Mouse (Mus musculus) olfactory bulb, adult 2 months (tissue): Measurements from ENCODE around the gene Pmpca.

Experiments
- CTCF ChIP-seq: fragments of 200-500 bp; IDR thresholded peaks from 2 replicates; pipeline ENCODE4 v1.5.1; 2012; ENCODE audit warnings: low read depth, mild to moderate bottlenecking, low read length, moderate library complexity; ENCODE audit not compliant: insufficient read depth
- POLR2A ChIP-seq: fragments of 200-500 bp; IDR thresholded peaks from 2 replicates; pipeline ENCODE4 v1.6.1; 2012; ENCODE audit warnings: mild to moderate bottlenecking, low read depth, low read length, moderate library complexity; ENCODE audit not compliant: insufficient read depth

DNA sequence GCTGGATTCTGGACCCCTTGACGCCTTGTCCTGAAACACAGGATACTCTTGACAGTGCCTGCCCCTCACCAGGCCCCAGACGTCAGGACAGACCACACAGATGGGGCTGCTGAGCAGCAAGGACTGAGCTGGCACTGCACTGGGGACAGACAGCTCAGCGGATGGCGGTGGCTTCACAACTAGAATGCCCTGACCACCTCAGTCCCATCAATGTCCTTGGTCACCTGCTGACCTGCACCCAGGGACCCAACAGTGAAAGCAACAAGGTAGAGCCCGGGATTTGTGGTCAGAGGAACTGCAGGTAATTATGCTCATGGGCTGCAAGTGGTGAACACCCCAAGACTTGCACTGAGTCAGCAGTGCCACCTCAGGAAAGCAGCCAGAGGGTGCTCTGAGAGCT, 26.1 kb upstream of the Pmpca start:
- no peak for TF ChIP-seq POLR2A
- no peak for TF ChIP-seq CTCF
